Mouse (Mus musculus): ENCODE results near the gene Slc28a3. TPM values are rescaled to one million over a fixed set of nuclear protein-coding genes. Genes with fewer than 3 reads are reported as not detected.

The Slc28a3 gene
- polyA plus RNA-seq, 1 experiment from 2014 or later = not detected

DNA sequence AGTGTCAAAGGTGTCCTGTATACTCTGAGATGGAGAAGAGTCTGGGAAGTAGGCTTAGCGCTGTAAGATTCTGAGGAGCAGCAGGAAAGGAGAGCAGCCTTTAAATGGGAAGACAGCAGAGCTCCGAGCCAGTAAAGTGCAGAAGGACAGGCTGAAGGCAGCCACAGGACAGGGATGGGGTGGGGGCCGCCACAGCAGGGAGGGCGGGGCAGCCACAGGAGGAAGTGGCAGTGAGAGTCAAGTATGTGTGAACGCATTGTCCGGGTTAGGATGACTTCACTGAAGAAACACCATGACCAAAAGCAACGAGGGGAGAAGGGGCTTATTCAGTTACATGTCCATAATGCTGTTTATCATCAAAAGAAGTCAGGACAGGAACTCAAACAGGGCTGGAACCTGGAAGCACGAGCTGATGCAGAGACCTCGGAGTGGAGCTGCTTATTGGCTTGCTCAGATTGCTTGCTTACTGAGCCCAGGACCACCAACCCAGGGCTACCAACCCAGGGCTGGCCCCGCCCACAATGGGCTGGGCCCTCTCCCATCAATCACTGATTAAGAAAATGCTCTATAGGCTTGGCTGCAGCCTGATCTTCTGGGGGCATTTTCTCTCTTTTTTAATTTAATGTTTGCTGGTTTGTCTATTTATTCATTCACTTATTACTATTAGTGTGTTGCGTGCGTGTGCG, 18.8 kb upstream of the Slc28a3 start:
- Histone ChIP-seq H3K27me3 (ENCODE audit: control insufficient read depth, insufficient read depth, low read length) (no peaks in the 10 kb centered on the region), H3K4me1 (replicated peaks; ENCODE audit: control insufficient read depth, insufficient read depth, low read length) (peaks cover 6% of the 10 kb centered on the region; the same call in 1 of the 2 replicates), H3K27ac (no peak overlapping the region), H3K4me3 (replicated peaks; ENCODE audit: low read length) (no peak overlapping the region), H3K9ac (no peak overlapping the region), H3K36me3 (replicated peaks; ENCODE audit: control insufficient read depth, insufficient read depth) (no peaks in the 10 kb centered on the region), H3K4me2 (replicated peaks) (peak overlapping the region; percentile 29), H3K9me3 (ENCODE audit: control insufficient read depth, low read length) (no peaks in the 10 kb centered on the region)
- ATAC-seq (ENCODE audit: low FRiP score) = no peak
- no peak for DNase-seq (ENCODE audit: low spot score)
- WGBS = 24% methylated on average over 13 of the region's 13 CpGs

GRCm38 (mm10) chr13:58622647-58623046, 12.0 kb upstream of the Slc28a3 start:
- Histone ChIP-seq H3K9ac (no peak overlapping the region), H3K9me3 (ENCODE audit: control insufficient read depth, low read length) (no peaks in the 10 kb centered on the region), H3K4me2 (replicated peaks) (no peak overlapping the region), H3K27ac (no peak overlapping the region), H3K4me3 (replicated peaks; ENCODE audit: low read length) (no peak overlapping the region), H3K4me1 (replicated peaks; ENCODE audit: control insufficient read depth, insufficient read depth, low read length) (no peaks in the 10 kb centered on the region), H3K27me3 (ENCODE audit: control insufficient read depth, insufficient read depth, low read length) (no peaks in the 10 kb centered on the region), H3K36me3 (replicated peaks; ENCODE audit: control insufficient read depth, insufficient read depth) (no peaks in the 10 kb centered on the region)
- WGBS = 70% methylated on average over 8 of the region's 8 CpGs
- DNase-seq (ENCODE audit: low spot score) = no peak
- no peak for ATAC-seq (ENCODE audit: low FRiP score)

DNA sequence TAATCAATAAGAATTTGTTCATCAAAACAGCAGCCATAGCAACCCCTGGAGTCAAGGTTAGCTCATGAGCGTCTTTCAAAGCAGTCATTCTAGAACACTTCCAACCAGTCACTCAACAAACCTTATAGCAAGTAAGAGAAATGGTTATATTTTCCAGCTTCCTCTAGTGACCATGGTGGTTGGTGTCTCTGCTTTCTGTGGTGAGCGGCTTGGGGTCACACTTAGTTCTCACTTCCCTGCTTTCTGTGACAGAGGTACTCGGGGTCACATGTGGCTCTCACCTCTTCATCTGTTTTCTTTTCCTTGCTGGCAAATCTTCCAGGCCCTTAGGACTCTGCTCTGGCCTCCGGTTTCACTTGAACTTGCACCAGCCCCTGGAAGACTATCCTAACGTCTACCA, 8.6 kb upstream of the Slc28a3 start:
- WGBS = 88% methylated on average over 5 of the region's 5 CpGs
- H3K4me2 ChIP-seq (replicated peaks) = no peak overlapping the region
- ATAC-seq (ENCODE audit: low FRiP score) = no peak

DNA sequence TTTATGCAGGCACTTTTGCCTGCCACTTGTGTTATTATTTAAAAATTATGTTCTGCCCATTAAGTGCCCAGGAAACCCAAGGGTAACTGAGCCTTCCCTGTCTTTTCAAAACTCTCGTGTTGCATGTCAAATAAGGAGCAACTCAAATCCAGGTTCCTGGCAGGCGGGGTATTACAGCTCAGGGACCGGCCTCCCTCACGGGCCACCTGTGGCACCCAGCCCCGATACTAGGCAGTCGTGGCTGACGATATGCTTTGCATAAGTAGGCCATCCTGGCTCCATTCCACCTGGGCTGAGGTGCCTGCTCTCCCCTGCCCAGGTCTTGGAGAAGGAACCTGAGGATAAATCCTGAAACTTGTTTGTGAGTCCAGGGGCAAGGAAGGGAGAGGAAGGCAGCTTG, 618 bp downstream of the Slc28a3 start:
- Histone ChIP-seq H3K4me3 (replicated peaks; ENCODE audit: low read length) (no peak overlapping the region), H3K9me3 (ENCODE audit: control insufficient read depth, low read length) (no peaks in the 10 kb centered on the region), H3K27ac (no peak overlapping the region), H3K4me1 (replicated peaks; ENCODE audit: control insufficient read depth, insufficient read depth, low read length) (no peaks in the 10 kb centered on the region), H3K36me3 (replicated peaks; ENCODE audit: control insufficient read depth, insufficient read depth) (no peaks in the 10 kb centered on the region), H3K27me3 (ENCODE audit: control insufficient read depth, insufficient read depth, low read length) (no peaks in the 10 kb centered on the region), H3K4me2 (replicated peaks) (no peak overlapping the region), H3K9ac (no peak overlapping the region)
- WGBS = 25% methylated on average over 7 of the region's 7 CpGs
- ATAC-seq (ENCODE audit: low FRiP score) (no peak), DNase-seq (ENCODE audit: low spot score) (no peak)

More for the DNA sequence above, 8.6 kb upstream of the Slc28a3 start:
- Histone ChIP-seq H3K4me3 (replicated peaks; ENCODE audit: low read length) (no peak overlapping the region), H3K27ac (no peak overlapping the region), H3K9me3 (ENCODE audit: control insufficient read depth, low read length) (no peaks in the 10 kb centered on the region), H3K36me3 (replicated peaks; ENCODE audit: control insufficient read depth, insufficient read depth) (no peaks in the 10 kb centered on the region), H3K9ac (no peak overlapping the region), H3K27me3 (ENCODE audit: control insufficient read depth, insufficient read depth, low read length) (no peaks in the 10 kb centered on the region), H3K4me1 (replicated peaks; ENCODE audit: control insufficient read depth, insufficient read depth, low read length) (no peaks in the 10 kb centered on the region)
- no peak for DNase-seq (ENCODE audit: low spot score)

DNA sequence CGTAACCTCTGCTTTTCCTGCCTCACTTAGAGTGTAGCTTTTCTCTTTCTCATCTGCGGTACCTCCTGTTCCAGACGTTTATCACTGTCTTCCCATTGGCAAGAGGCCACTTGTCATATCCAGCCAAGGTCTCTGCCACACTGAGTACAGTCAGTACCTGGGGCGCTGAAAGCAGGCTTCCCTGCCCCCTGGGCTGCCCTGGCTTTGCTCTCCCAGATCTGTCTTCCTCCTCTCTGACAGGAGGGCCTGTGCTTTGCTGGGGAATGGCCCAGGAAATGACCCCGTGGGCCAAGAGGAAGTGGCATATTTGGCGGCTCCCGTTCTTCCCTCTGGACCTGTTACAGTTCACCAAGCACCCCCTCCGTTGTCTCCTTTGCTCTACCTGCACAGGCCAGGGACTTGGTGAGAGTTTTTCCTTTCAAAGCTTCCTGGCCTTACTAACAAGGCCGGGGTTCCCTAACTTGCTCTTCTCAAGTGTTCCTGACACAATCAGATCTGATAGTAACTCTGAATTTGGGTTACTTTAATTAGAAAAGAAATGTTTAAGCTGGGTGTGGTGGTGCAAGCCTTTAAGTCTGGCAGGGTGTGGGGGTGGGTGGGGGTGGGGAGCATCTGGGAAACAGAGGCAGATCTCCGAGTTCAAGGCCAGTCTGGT, 9.3 kb downstream of the Slc28a3 start:
- H3K4me1 ChIP-seq (replicated peaks; ENCODE audit: control insufficient read depth, insufficient read depth, low read length) = no peaks in the 10 kb centered on the region
- no peak overlapping the region for H3K4me3 ChIP-seq (replicated peaks; ENCODE audit: low read length)
- WGBS = 72% methylated on average over 10 of the region's 10 CpGs
- H3K9me3 ChIP-seq (ENCODE audit: control insufficient read depth, low read length) = no peaks in the 10 kb centered on the region
- ATAC-seq (ENCODE audit: low FRiP score) (no peak), DNase-seq (ENCODE audit: low spot score) (no peak)
- no peaks in the 10 kb centered on the region for H3K36me3 ChIP-seq (replicated peaks; ENCODE audit: control insufficient read depth, insufficient read depth)
- no peak overlapping the region for H3K9ac ChIP-seq
- no peaks in the 10 kb centered on the region for H3K27me3 ChIP-seq (ENCODE audit: control insufficient read depth, insufficient read depth, low read length)
- no peak overlapping the region for H3K27ac ChIP-seq
- H3K4me2 ChIP-seq (replicated peaks) = no peak overlapping the region

DNA sequence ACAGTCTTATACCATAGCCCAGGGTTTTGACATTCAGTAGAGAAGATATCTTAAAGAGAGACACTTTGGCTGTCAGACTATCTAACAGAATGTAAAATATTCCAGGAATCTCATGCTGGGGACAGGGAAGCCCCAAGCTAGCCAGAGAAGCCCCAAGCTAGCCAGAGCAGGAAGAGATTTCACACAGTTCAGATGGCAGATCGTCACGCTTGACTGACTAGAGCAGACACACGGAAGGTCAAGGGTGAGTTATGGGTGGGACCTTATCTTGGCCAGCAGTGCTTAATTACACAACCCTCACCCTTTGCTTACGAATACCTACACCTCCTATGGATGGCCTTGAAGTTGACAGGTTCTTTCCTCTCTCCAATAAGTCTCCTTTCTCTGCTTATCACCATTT, 12.1 kb downstream of the Slc28a3 start:
- Histone ChIP-seq H3K9me3 (ENCODE audit: control insufficient read depth, low read length) (no peaks in the 10 kb centered on the region), H3K4me2 (replicated peaks) (no peak overlapping the region), H3K27me3 (ENCODE audit: control insufficient read depth, insufficient read depth, low read length) (no peaks in the 10 kb centered on the region), H3K27ac (no peak overlapping the region), H3K36me3 (replicated peaks; ENCODE audit: control insufficient read depth, insufficient read depth) (no peaks in the 10 kb centered on the region), H3K4me1 (replicated peaks; ENCODE audit: control insufficient read depth, insufficient read depth, low read length) (no peaks in the 10 kb centered on the region), H3K4me3 (replicated peaks; ENCODE audit: low read length) (no peak overlapping the region), H3K9ac (no peak overlapping the region)
- WGBS = 66% methylated on average over 4 of the region's 4 CpGs
- ATAC-seq (ENCODE audit: low FRiP score) (no peak), DNase-seq (ENCODE audit: low spot score) (no peak)

- H3K27ac ChIP-seq = no peak overlapping the region
- H3K4me3 ChIP-seq (replicated peaks; ENCODE audit: low read length) = no peak overlapping the region
- no peaks in the 10 kb centered on the region for H3K9me3 ChIP-seq (ENCODE audit: control insufficient read depth, low read length)
- ATAC-seq (ENCODE audit: low FRiP score) (no peak), DNase-seq (ENCODE audit: low spot score) (peak; percentile 67)
- H3K27me3 ChIP-seq (ENCODE audit: control insufficient read depth, insufficient read depth, low read length) = no peaks in the 10 kb centered on the region
- H3K4me2 ChIP-seq (replicated peaks) = no peak overlapping the region
- no peak overlapping the region for H3K9ac ChIP-seq
- no peaks in the 10 kb centered on the region for H3K36me3 ChIP-seq (replicated peaks; ENCODE audit: control insufficient read depth, insufficient read depth)
- 37% methylated on average over 7 of the region's 7 CpGs for WGBS
- H3K4me1 ChIP-seq (replicated peaks; ENCODE audit: control insufficient read depth, insufficient read depth, low read length) = 0 out of 2 replicates have a peak, but pooled peaks cover 5% of the 10 kb centered on the region
Observed at GRCm38 (mm10) chr13:58593129-58593528, 17.5 kb downstream of the Slc28a3 start.

GRCm38 (mm10) chr13:58591912-58592311, 18.8 kb downstream of the Slc28a3 start:
- no peaks in the 10 kb centered on the region for H3K27me3 ChIP-seq (ENCODE audit: control insufficient read depth, insufficient read depth, low read length)
- 0 out of 2 replicates have a peak, but pooled peaks cover 5% of the 10 kb centered on the region for H3K4me1 ChIP-seq (replicated peaks; ENCODE audit: control insufficient read depth, insufficient read depth, low read length)
- no peaks in the 10 kb centered on the region for H3K9me3 ChIP-seq (ENCODE audit: control insufficient read depth, low read length)
- H3K9ac ChIP-seq = no peak overlapping the region
- DNase-seq (ENCODE audit: low spot score) = no peak
- no peaks in the 10 kb centered on the region for H3K36me3 ChIP-seq (replicated peaks; ENCODE audit: control insufficient read depth, insufficient read depth)
- no peak overlapping the region for H3K4me3 ChIP-seq (replicated peaks; ENCODE audit: low read length)
- WGBS = 87% methylated on average over 7 of the region's 7 CpGs
- H3K27ac ChIP-seq = no peak overlapping the region
- no peak overlapping the region for H3K4me2 ChIP-seq (replicated peaks)
- ATAC-seq (ENCODE audit: low FRiP score) = no peak

DNA sequence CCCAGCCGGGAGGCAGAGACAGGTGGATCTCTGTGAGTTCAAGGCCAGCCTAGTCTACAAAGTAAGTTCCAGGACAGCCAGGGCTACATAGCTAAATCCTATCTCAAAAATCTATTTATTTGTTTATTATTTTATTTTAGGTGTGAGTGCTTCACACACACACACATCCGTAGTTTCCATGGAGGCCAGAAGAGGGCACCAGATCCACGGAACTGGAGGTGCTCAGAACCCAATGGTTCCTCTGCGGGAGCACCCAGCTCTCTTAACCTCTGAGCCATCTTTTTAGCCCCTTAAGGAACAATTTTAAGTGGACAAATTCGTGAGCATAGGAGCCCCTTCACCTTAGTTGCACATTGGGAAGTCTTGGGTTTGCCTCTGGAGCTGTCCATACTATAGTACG, 20.0 kb downstream of the Slc28a3 start:
- 0 out of 2 replicates have a peak, but pooled peaks cover 5% of the 10 kb centered on the region for H3K4me1 ChIP-seq (replicated peaks; ENCODE audit: control insufficient read depth, insufficient read depth, low read length)
- no peaks in the 10 kb centered on the region for H3K36me3 ChIP-seq (replicated peaks; ENCODE audit: control insufficient read depth, insufficient read depth)
- WGBS = 43% methylated on average over 6 of the region's 6 CpGs
- H3K4me2 ChIP-seq (replicated peaks) = no peak overlapping the region
- no peak overlapping the region for H3K4me3 ChIP-seq (replicated peaks; ENCODE audit: low read length)
- H3K27ac ChIP-seq = no peak overlapping the region
- H3K9me3 ChIP-seq (ENCODE audit: control insufficient read depth, low read length) = no peaks in the 10 kb centered on the region
- ATAC-seq (ENCODE audit: low FRiP score) (no peak), DNase-seq (ENCODE audit: low spot score) (peak; percentile 69)
- H3K27me3 ChIP-seq (ENCODE audit: control insufficient read depth, insufficient read depth, low read length) = no peaks in the 10 kb centered on the region
- H3K9ac ChIP-seq = no peak overlapping the region

All from hindbrain, embryonic 14.5 days (tissue).